Mouse (Mus musculus) MEL (cell line): Measurements from ENCODE around the gene Spc24.

ENCODE experiments used
- CTCF ChIP-seq, 3 experiments: IDR thresholded peaks in 2 of 3; conservative IDR thresholded peaks in 1 of 3; 2 replicates each; pipeline ENCODE4 v1.5.1; 2011 to 2012; ENCODE audit warnings: low read length in 3 of 3, low read depth in 2 of 3, mild to moderate bottlenecking in 2 of 3, improper control_type of control experiment in 1 of 3, inconsistent platforms in 1 of 3, mixed read lengths in 1 of 3, moderate library complexity in 1 of 3; ENCODE audit not compliant: control insufficient read depth in 1 of 3, insufficient read depth in 1 of 3, poor library complexity in 1 of 3, severe bottlenecking in 1 of 3
- MXI1 ChIP-seq: IDR thresholded peaks from 2 replicates; pipeline ENCODE4 v1.6.1; 2011; ENCODE audit warnings: mild to moderate bottlenecking, low read depth, low read length, improper control_type of control experiment
- NRF1 ChIP-seq: IDR thresholded peaks from 2 replicates; pipeline ENCODE4 v1.6.1; 2014; ENCODE audit warnings: low read depth, mild to moderate bottlenecking, inconsistent platforms, low read length, improper control_type of control experiment, moderate library complexity; ENCODE audit not compliant: poor library complexity, insufficient read depth, severe bottlenecking
- TAL1 ChIP-seq: IDR thresholded peaks from 2 replicates; pipeline ENCODE4 v1.6.1; 2012; ENCODE audit warnings: mild to moderate bottlenecking, inconsistent platforms, low read length, moderate library complexity, mixed read lengths
- USF1 ChIP-seq: IDR thresholded peaks from 2 replicates; pipeline ENCODE4 v1.6.1; 2014; ENCODE audit warnings: low read depth, mild to moderate bottlenecking, inconsistent platforms, low read length, improper control_type of control experiment, moderate library complexity
- ZC3H11A ChIP-seq: IDR thresholded peaks from 2 replicates; pipeline ENCODE4 v1.6.1; 2012; ENCODE audit warnings: low read depth, mild to moderate bottlenecking, inconsistent platforms, low read length, improper control_type of control experiment

DNA sequence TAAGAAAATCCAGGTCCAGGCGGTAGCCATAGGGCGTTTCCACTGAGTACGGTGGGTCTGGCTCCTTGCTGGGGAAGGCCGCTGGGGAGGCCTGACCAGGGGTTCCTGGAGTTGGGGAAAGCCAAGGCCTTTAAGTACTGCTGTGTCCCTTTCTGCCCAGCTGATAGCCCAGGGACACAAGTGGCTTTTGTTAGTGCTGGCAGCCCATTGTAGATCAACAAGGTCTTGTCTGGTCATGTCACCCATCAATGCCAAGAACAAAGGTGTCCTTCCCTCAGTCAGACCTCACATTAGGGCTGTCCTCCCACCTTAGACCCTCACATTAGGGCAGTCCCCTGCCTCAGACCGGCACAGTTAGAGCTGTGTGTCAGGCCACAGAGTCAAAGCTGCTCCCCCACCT, 35.5 kb upstream of the Spc24 start:
- TF ChIP-seq CTCF (IDR thresholded peaks at IDR 0.05 in 2 of 3, conservative IDR thresholded peaks at IDR 0.05 in 1 of 3; ENCODE audit: control insufficient read depth in 1 of 3, insufficient read depth in 1 of 3, low read depth in 2 of 3, low read length in 3 of 3, poor library complexity in 1 of 3, severe bottlenecking in 1 of 3), result no peak
- TF ChIP-seq ZC3H11A, result no peak
- TF ChIP-seq NRF1, result no peak
- TF ChIP-seq TAL1, result no peak
- no peak for TF ChIP-seq MXI1
- no peak for TF ChIP-seq USF1
